Mouse (Mus musculus) naive thymus-derived CD4-positive, alpha-beta T cell, adult 2 months (primary cell): ENCODE results near the gene Tnfsf12.
A peak's percentile ranks its signal among the peaks of the same experiment; 100 is the strongest.
"Not testable (repeated sequence)": the region's sequence is repeated elsewhere in the genome, so short reads cannot be mapped to it uniquely, and the experiment has no call there.

Experiments
- DNase-seq: peaks from one replicate; pipeline ENCODE4 v3.0.0-alpha.2; 2011; ENCODE audit warnings: low read depth

The Tnfsf12 gene

GRCm38 (mm10) chr11:69704613-69705010, 9.0 kb upstream of the Tnfsf12 start:
- no peak for DNase-seq

GRCm38 (mm10) chr11:69703814-69704612, 8.4 kb upstream of the Tnfsf12 start:
- no peak for DNase-seq

- not testable (repeated sequence) for DNase-seq
Observed at GRCm38 (mm10) chr11:69703381-69703780, 7.7 kb upstream of the Tnfsf12 start.

- not testable (repeated sequence) for DNase-seq
Observed at GRCm38 (mm10) chr11:69702886-69703285, 7.2 kb upstream of the Tnfsf12 start.

- DNase-seq, result no peak
Observed at GRCm38 (mm10) chr11:69699595-69699994, 3.9 kb upstream of the Tnfsf12 start.

- DNase-seq, result no peak
Observed at GRCm38 (mm10) chr11:69698574-69698973, 2.9 kb upstream of the Tnfsf12 start.

GRCm38 (mm10) chr11:69697396-69697795, 1.7 kb upstream of the Tnfsf12 start:
- DNase-seq, result no peak

- DNase-seq, result no peak
Observed at GRCm38 (mm10) chr11:69695046-69695360, 646 bp downstream of the Tnfsf12 start.

GRCm38 (mm10) chr11:69693421-69693965, 2.2 kb downstream of the Tnfsf12 start:
- no peak for DNase-seq

GRCm38 (mm10) chr11:69692863-69693262, 2.8 kb downstream of the Tnfsf12 start:
- DNase-seq, result no peak

GRCm38 (mm10) chr11:69692196-69692811, 3.3 kb downstream of the Tnfsf12 start:
- DNase-seq, result no peak

- DNase-seq, result no peak
Observed at GRCm38 (mm10) chr11:69689891-69690290, 5.8 kb downstream of the Tnfsf12 start.

- no peak for DNase-seq
Observed at GRCm38 (mm10) chr11:69687061-69687460, 8.6 kb downstream of the Tnfsf12 start.

- DNase-seq, result no peak
Observed at GRCm38 (mm10) chr11:69686377-69686776, 9.3 kb downstream of the Tnfsf12 start.

- no peak for DNase-seq
Observed at GRCm38 (mm10) chr11:69685526-69686148, 10.0 kb downstream of the Tnfsf12 start, which contains the start of gene Tnfsf13. Gene Tnfsf13 (minus strand): TSS chr11:69685784.

- no peak for DNase-seq
Observed at GRCm38 (mm10) chr11:69684936-69685335, 10.7 kb downstream of the Tnfsf12 start.

GRCm38 (mm10) chr11:69684128-69684745, 11.4 kb downstream of the Tnfsf12 start:
- no peak for DNase-seq

- DNase-seq, result no peak
Observed at GRCm38 (mm10) chr11:69683576-69683975, 12.1 kb downstream of the Tnfsf12 start.

GRCm38 (mm10) chr11:69682840-69683533, 12.7 kb downstream of the Tnfsf12 start:
- peak; percentile 93 for DNase-seq

- no peak for DNase-seq
Observed at GRCm38 (mm10) chr11:69682209-69682839, 13.3 kb downstream of the Tnfsf12 start.
